Mouse (Mus musculus): Measurements from ENCODE around the gene Mpzl1.
"Not testable (repeated sequence)": the region's sequence is repeated elsewhere in the genome, so short reads cannot be mapped to it uniquely, and the experiment has no call there.

The Mpzl1 gene

DNA sequence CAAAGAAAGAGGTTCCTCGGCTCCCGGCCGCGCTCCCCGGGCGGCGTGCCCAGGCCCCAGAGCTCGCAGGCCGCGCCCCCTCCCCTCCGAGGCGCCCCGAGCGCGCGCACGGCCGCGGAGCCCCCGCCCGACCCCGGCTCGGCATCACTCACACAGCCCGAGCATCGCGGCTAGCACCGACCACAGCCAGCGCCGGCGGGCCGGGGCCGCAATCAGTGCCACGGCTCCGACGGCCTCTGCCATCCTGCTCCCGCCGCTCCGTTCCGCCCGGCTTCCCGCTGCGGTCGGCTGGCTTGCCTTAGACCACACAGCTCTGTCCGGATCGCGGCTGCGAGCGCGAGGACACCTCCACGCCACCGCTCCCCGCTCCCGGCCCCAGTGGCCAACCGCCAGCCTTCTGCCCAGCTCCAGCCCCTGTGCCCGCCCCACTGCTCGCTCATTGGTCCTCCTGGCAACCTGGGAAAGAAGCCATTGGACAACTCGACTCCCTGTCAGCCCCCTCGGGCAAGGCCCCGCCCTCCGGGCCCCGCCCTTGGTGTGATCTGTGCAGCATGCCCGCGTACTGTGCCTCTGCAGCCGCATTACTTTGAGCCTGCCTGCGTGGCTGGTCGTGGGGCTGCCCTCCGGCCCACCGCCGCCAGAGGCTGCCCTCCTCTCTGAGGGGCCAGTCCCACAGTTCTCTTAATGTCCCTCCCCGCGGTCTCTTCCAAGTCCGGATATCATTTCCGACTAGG lies at the start of gene Mpzl1:
Mpzl1 (minus strand) TSS at position 388 of the 734 bp plus-strand sequence.
- DNase-seq = peak; percentile 99

DNA sequence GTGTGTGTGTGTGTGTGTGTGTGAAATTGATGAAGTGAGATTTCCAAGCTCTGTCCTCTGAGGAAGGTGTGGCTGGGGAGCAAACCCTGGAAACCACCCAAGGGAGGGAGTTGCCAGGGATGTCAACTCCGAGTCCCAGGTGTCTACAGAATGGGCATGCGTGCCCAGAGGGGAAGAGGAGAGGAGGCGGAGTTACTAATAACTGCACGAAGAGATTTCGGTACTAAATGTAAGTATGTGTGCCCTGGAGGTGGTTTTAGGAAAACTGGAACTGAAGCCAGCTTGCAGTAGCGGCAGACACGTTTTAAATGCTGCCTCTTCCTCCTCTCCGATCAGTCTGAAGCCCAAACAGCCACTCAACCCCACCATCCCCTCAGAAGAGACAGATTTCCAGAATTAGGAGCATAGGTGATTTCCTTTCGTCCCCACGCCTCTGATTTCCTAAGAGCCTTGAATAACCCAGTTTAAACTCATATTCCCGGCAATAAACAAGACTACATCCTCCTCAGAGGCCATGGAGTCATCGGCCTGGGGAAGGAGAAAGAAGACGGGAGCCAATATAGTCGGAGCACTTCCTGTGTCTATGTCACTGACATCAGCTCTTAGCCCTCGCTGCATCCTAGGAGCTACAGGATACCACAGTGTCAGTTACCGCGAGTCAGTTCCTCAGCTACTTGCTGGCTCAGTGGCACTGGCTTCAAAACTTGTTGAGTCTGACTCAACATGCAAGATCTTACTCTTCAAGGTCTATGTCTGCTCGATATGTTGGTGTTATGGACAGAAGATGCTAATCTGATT lies 47.9 kb upstream of the Mpzl1 start:
- DNase-seq = peak in 1 of 2 experiments; percentile 58

DNA sequence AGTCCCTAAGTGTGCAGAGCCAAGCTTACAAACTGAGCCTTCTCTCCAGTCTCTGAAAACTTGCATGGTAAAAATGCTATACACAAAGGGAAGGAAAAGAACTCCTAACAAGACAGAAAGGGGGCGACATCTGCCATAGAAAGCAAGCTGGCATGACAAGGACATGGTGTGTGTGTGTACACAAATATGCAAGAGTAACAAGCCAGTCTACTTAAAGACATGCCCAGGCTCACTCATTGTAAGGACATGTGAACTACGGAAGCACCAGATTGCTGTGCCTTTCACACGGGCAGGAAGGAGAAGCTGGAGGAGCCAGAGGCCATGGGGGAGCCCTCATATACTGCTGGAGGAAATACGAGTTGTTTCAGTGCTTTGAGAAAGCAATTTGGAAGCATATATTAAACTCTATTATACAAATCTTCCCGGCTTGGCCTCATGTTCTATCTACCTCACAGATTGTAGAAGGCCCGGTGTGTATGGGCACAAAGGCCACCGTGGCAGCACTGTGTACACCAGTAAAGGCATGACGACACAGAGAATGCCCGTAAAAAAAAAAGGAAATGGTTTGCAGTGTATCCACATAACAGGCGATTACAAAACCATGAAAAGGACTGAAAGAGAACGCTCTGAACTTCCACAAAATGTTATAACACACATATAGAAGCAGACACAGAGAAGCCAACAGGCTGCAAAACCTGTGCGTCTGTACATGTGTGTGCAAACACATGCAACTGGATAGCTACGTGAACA lies 46.9 kb upstream of the Mpzl1 start:
- DNase-seq = no peak

DNA sequence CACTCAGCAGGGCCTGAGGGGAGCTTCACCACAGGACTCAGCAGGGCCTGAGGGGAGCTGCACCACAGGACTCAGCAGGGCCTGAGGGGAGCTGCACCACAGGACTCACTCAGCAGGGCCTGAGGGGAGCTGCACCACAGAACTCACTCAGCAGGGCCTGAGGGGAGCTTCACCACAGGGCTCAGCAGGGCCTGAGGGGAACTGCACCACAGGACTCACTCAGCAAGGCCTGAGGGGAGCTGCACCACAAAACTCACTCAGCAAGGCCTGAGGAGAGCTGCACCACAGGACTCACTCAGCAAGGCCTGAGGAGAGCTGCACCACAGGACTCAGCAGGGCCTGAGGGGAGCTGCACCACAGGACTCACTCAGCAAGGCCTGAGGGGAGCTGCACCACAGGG lies 45.7 kb upstream of the Mpzl1 start:
- not testable (repeated sequence) for DNase-seq

DNA sequence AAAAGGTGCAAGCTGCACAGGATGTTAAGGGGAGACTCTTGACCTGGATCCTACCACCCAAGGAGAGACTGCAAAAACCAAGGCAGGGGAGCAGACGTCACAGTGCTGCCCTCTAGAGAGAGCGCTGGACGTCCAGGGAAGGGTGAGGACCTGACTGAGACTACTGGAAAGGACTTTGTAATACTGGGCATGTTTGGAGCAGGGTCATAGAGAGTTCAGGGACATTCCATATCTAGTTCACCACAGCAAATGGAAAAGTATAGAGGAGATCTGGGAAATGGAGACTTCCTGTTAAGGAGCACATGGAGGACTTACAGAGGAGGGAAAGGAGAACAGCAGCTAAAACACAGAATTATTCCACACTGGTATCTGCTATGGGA lies 45.3 kb upstream of the Mpzl1 start:
- no peak for DNase-seq

DNA sequence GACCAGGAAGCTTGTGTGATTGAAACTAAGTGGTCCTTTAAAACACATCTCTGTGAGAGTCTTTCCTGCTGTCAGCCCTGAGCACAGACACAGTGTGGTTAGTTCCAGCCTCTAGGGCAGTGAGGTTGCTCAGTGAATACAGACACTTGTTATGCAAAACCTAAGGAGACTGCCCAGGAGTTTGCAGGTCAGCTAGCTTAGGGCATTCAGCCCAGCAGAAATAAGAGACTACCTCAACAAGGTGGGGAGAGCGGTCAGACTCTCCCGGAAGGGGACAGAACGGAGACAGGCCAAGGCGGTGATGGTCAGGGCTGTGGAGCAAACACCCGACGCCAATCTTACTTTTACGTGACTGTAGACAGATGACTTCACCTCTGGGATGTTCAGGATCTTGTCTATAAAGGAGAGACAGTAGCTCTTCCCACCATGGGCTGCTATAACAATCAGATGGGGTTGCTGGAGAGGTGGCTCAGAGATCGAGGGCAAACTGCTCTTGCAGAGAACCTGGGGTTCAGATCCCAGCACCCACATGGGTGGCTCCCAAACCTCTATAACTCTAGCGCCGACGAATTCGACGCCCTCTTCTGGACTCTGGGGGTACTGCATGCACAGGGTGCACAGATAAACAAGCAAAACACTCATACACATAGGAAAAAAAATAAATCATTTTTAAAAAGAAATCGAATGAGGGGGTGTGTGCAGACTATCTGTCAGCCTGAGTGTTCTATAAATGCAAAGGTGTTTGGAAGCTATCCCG lies 44.7 kb upstream of the Mpzl1 start:
- DNase-seq = no peak

DNA sequence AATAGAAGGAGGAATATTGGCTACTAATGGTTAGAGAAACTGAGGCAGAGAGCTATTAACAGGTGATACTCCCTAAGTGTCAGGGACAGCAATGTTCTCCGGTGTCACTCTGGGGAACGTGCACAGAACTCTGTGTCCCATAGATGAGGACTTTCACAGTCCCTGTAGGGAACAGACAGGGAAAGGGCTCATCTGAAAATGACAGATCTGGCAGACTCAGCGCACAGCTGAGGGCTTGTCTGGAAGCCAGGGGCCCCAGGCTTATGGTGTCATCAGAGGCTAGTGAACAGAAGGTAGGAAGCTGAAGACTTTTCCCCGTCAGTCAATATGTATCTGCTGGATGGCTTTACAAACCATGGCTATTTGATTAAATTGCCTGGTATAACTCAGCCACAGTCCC lies 43.2 kb upstream of the Mpzl1 start:
- DNase-seq = no peak

DNA sequence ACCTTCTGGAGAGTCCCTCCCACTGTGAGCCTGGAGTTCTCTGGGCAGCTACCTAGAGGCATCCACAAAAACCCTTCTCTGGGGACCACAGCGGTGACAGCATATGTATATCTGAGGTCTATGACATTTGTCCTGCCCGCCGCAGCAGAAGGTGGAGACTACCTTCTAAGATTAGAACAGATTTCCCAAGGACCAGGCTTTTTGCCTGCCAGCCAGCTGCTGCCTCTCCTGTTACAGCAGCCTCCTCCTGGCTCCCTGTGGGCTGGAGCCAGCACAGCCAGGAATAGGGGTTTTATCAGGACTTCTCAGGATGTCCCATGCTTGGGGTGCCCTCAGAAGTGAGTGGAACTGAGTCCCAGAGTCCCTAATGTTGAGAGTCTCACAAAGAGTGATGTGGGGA lies 42.7 kb upstream of the Mpzl1 start:
- DNase-seq = no peak

DNA sequence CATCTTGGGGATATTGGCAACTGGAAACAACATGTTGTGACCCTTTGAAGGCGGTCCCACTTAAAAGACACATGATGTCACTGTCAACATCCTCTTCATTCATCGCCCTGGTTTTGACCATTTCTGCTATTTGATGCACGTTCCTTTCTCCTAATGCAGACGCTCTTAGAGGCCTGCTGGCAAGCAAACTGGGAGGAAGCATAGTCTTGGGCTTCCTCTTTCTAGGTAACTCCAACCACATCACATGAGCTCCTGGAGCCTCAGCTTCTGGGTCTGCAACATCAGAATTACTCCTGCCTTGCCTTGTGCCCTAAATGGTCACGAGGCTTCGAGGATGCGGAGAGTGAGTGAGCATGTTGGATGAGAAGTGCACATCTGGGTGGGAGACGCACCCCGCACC lies 40.8 kb upstream of the Mpzl1 start:
- DNase-seq = no peak

DNA sequence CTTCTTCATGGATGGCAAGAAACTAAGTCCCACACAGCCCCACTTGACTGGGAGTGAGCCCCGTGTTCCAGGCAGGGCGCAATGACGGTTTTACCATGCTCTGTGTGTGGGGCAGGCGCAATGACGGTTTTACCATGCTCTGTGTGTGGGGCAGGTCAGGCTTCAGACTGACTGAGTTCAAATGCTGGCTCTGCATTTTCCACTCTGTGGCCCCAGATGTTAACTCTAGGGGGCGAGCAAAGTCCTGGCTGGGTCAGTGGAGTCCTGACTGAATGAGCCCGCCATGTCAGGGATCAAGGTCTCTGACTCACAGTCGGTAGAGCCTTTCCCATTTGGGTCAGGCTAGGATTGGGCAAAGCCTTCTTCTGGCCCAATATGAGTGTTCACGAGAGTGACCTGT lies 38.0 kb upstream of the Mpzl1 start:
- no peak for DNase-seq

DNA sequence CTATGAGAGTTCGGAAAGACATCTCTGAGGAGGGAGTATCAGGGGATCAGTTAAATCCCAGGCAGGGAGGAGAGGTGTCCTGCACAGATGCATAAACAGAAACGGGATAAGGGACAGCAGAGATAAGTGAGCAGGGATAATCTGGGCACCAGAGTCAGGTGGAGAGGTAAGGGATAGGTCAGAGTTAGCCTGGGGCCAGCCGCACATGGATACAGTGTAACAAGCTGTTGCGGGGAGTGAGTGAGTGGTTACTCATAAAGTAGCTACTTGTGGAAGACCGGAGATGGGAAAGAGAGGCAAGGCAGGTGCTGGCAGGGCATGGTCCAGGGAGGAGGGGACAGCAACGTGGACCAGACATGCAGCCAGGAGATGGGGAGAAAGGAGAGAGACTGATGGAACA lies 35.7 kb upstream of the Mpzl1 start:
- no peak for DNase-seq

DNA sequence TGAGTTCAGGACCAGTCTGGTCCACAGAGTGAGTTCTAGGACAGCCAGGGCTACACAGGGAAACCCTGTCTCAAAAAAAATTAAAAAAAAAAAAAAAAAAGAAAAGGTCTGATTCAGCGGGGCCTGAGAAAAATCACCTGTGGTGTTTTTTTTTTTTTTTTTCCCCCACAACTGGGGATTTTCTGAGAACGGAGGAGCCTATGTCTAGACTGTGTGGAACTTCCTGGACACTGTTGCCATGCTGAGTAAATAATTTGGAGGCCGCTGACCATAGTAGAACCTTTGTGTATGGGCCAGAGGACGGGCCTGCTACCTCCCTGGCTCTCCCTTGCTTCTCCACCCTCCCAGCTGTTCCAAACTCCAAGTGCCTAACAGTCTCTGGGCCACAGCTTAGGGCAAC lies 34.6 kb upstream of the Mpzl1 start:
- DNase-seq = no peak

DNA sequence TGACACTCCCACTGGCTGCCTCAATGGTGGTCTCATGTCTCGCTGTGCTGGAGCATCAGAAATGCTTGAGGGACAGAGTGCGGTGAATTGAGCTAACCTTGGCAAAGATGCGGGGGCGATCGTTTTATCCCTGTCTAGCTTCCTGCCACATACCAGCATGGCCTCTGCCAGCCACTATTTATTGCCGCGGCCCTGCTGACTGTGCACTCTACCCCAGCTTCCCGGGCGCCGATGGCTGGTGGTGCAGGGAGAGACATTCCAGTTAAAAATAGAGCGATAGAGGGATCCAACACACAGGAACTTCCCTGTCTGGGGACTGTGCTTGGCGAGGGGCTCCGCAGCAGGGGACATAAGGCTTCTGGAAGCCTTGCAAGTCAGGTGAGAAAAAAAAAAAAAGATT lies 33.0 kb upstream of the Mpzl1 start:
- DNase-seq = no peak

DNA sequence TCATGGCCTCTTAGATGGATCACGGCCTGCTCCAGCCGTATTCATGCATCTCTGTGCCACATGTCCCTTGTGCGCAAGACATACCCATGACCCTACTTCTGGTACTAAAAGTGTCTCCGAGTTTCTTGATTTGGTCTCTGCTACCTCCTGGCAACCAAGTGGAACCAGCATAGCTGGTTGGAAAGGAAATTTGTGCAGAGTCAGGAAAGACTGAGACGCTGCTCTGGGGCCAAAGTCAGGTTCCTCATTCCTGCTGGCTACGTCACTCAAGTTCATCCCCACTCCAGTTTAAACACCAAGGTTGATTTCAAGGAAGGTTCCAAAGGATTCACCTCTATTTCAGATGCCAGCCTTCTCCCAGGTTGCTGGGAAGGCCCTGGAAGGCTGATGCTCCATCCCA lies 32.6 kb upstream of the Mpzl1 start:
- DNase-seq = no peak

DNA sequence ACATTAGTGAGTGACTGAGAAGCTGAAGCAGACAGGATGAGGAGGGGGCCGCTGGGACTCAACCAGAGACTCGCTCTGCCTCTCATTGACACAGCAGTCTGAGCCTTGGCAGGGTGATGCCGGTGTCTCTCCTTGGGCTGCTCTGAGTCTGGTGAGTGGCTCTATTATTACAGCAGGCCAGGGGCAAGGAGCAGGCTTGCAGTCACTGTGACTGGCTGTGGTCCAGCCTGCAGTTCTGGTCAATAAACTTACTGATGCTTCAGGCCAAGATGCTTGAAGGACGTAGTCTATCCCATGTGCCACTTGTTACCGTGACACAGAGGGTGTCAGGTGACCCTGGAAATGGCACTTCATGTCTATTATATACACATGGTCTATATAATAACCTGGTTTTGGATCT lies 31.4 kb upstream of the Mpzl1 start:
- DNase-seq = no peak

DNA sequence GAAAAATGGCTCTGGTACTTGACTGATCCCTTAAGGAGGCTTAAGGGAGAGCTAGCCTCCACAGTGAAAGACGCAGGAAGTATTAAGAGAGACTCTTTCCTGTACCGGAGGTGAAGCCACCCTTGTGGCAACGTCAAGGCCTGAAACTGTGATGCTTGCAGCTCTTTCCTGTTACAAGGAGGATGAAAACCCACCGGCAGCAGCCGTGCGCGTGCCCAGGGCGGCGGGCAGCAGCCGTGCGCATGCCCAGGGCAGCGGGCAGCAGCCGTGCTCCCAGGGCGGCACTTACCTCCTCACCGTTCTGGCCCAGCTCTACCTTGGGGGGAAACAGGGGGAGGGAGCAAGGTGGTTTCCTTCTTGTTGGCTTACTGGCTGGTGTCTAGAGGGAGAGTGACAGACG lies 28.9 kb upstream of the Mpzl1 start:
- no peak for DNase-seq

DNA sequence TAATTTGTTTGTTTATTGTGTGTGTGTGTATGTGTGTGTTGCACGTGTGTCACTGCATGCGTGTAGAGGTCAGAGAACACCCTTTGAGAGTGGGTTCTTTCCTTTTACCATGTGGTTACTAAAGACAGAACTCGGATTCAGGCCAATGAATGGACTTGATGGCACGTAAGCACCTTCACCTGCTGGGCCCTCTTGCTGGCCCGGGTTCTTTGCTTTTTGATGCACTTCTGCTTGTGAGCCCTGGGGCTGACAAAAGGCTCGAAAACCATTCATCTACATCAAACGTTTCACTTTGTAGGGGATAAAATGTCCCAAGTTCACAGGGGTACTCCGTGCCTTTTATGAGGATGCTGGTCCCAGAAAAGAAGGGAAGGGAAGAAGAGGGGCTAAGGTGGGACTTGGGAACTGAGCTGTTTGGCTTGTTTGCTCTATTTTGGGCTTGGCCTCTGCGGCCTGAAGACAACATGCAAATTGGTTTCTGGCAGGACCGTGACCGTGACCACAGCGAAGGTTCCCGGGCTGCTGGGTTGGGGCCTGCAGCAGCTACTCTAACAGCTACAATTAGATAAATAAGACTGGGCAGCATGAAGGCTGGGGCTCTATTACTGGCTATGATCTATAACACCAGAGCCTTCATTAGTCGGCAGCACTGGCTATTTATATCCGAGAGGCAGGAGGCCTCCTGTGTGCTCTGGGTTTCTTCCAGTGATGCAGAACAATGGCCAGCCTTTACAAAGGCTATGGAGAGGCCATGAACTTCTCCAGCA lies 28.3 kb upstream of the Mpzl1 start:
- DNase-seq = no peak

DNA sequence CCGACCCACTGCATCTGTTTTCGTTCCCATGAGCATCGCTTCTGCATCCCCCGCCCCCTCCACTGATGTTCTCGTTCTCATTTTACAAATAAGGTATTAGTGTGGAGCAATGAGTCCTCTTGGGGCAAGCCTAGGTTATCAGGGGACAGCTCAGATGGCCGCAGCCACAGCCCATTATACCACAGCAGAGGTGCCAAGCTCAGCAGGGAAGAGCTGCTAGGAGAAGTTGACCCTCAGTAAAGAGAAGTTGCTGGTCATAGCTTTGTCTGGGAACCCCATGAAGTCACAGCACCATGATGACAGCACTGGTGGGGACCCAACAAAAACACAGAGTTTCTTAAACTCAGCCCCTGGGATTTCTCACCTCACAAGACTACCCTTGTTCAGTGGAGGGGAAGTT lies 27.4 kb upstream of the Mpzl1 start:
- DNase-seq = no peak

DNA sequence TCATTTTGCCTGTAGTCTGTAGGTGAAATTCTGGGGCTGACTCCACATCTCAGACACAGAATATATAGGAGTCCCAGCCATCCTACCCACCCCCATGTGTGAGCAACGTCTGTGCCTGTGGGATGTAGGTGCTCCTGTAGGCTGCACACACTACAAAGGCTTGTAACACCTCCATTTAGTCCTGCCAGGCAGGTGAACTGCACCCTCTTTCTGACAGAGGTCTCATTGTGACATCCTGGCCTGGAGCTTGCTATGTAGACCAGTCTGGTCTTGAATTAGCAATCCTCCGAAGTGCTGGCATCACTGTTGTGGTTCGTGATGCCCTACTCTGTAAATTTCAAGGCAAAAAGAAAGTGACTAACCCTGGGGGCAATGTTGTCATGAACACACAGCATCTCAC lies 26.9 kb upstream of the Mpzl1 start:
- DNase-seq = no peak

DNA sequence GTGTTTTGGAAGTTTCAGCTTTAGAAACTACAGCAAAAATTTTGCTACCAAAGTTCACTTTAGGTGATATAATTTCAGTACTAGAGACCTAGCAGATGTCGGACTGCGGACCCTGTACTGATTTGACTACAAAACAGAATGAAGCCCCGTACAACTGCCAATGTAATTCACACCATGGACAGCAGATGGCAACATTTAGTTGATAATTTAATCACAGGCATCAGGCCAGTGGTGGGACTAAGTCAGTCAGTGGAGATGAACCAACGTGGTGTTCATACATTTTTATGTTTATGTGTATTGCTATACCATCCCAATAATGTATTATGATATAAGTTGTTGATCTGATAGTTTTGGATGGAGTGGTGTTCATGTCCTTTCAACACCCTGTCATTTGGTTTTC lies 26.4 kb upstream of the Mpzl1 start:
- DNase-seq = peak in 1 of 2 experiments; percentile 52

DNA sequence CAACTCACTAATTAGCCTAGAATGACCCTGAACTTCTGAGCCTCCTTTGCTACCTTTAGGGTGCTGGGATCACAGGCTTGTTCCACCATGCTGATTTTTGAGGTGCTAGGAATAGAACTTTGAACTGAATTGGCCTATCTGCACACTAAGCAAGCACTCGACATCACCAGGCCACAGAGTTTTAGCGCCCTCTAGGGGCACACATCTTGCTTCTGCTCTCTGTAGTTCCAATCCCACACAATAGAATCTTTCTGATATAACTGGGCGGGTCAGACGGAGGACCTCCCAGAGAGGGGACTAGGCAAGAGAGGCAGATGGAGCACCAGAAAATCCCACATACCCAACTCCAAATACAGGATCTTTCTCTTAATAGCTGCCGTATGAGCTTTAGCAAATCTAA lies 24.3 kb upstream of the Mpzl1 start:
- peak; percentile 72 to 79 for DNase-seq

DNA sequence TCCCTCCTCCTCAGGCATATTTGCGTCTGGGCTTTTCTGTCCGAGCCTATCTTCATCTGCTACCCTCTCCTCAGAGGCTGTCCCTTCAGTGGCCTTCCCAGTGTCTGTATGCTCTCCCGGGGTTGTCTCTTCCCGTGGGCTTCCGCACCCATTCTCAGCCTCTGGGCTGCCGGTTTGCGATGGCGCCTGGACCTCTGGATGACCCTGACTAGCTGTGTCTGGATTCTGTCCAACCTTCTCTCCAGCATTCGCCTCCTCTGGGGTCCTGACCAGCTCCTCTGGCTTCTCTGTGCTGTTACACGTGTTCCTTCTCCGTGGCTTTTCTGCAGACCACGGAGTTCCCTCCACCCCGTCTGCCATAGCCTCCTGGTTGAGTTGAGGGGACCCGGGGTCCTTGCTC lies 21.1 kb upstream of the Mpzl1 start:
- no peak for DNase-seq

All from lung, adult 18-20 months (tissue).